Mouse (Mus musculus) stomach, embryonic 15.5 days (tissue): ENCODE measurements at regions not wholly inside any gene's neighbourhood (a gene's known extent, or its start where the extent isn't known, plus 50 kb on each side); places are given as distances from the start of the nearest gene placed in this dataset.

Source experiments
- ATAC-seq: fragments of 200-750 bp; cut with Nextera tagmentation; 2 replicates; pipeline ENCODE4 v1.8.0; 2017; ENCODE audit warnings: low read depth, moderate number of reproducible peaks, moderate TSS enrichment; ENCODE audit not compliant: insufficient read depth, low FRiP score
- H3K27ac ChIP-seq: fragments of 300-500 bp; sonication (generic); 2 replicates; pipeline ENCODE4 v1.5.1; 2015; ENCODE audit warnings: mild to moderate bottlenecking, inconsistent platforms
- H3K27me3 ChIP-seq: fragments of 300-500 bp; sonication (generic); replicated peaks from 2 replicates; pipeline ENCODE4 v1.6.1; 2015; ENCODE audit warnings: inconsistent platforms
- H3K36me3 ChIP-seq: fragments of 300-500 bp; sonication (generic); 2 replicates; pipeline ENCODE4 v1.6.1; 2015; ENCODE audit warnings: inconsistent platforms
- H3K4me1 ChIP-seq: fragments of 300-500 bp; sonication (generic); 2 replicates; pipeline ENCODE4 v1.6.1; 2015; ENCODE audit warnings: inconsistent platforms
- H3K4me2 ChIP-seq: fragments of 300-500 bp; sonication (generic); 2 replicates; pipeline ENCODE4 v1.6.1; 2015; ENCODE audit warnings: mild to moderate bottlenecking, inconsistent platforms
- H3K4me3 ChIP-seq: fragments of 300-500 bp; sonication (generic); replicated peaks from 2 replicates; pipeline ENCODE4 v1.5.1; 2015; ENCODE audit warnings: inconsistent platforms
- H3K9ac ChIP-seq: fragments of 300-500 bp; sonication (generic); 2 replicates; pipeline ENCODE4 v1.6.1; 2015; ENCODE audit warnings: inconsistent platforms
- H3K9me3 ChIP-seq: fragments of 300-500 bp; sonication (generic); 2 replicates; pipeline ENCODE4 v1.6.1; 2016; ENCODE audit warnings: inconsistent platforms
- WGBS: fragments of 180-500 bp; shearing (Covaris S2); methylation state at CpG from one replicate; pipeline ENCODE4 v1.1.7; 2015; 5-methylcytosine and 5-hydroxymethylcytosine counted together

DNA sequence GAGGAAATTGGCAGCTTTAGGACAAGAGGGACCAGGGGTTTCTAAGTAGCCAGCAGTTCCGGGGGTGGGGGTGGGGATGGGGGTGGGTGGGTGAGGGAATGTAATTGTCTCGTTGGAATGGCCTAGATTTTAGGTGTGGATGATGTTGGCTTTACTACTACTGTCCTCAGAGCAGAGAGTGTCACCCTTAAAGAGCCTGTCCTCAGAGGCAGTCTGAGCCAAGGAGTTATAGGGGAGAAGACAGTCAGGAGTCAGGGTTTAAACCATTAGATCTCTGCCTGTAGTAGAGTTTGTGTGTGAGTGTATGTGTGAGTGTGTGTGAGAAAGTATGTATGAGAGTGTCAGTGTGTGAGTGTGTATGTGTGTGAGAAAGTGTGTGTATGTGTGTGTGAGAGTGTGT lies 179.6 kb upstream of the 4931429L15Rik start:
- Histone ChIP-seq H3K9me3 (no peaks in the 10 kb centered on the region), H3K27me3 (no peaks in the 10 kb centered on the region), H3K27ac (no peak overlapping the region), H3K4me2 (no peak overlapping the region), H3K4me3 (no peak overlapping the region), H3K9ac (no peak overlapping the region), H3K36me3 (no peaks in the 10 kb centered on the region), H3K4me1 (no peaks in the 10 kb centered on the region)
- no peak for ATAC-seq
- WGBS, result 31% methylated on average over 2 of the region's 2 CpGs

DNA sequence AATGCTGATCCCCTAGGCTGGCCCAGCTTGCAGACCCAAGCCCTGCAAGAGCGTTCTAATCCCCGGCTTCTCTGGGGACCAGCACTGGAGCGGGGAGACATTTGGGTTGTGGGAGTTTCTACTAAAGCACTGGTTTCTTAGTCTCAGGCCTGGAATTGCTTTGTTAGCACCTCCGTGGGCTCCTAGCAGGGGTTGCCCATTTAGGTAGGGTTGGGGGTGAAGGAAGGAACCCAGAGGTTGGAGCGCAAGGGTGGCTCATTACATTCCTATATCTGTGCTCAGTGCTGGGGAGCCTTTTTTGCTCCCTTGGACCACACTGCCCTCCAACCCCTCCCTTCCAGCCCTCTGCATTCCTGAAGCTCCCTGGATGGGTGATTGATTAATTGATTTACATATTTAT lies 179.1 kb upstream of the 4931429L15Rik start:
- no peak overlapping the region for H3K27ac ChIP-seq
- WGBS, result 58% methylated on average over 5 of the region's 5 CpGs

DNA sequence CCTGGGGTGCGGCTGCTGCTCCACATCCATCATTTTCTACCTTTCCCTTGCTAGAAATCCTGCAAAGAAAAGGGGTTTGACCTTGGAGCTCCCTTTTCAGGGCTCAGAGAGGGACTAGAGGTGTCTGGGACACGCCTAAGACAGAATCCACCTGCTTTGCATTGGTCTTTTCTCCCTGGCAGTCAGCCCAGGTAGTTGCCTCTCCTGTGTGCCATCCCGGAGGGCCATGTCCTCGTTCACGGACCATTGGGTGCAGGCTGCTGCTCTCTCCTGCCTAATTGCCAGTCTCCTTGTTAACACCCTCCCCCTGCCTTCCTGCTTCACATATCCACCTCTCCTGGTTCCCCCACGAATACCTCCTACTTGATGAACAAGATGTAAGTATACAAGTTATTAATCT lies 175.5 kb upstream of the 4931429L15Rik start:
- no peak overlapping the region for H3K9ac ChIP-seq
- no peaks in the 10 kb centered on the region for H3K27me3 ChIP-seq
- no peak for ATAC-seq
- no peaks in the 10 kb centered on the region for H3K4me1 ChIP-seq
- H3K9me3 ChIP-seq, result no peaks in the 10 kb centered on the region
- WGBS, result 48% methylated on average over 6 of the region's 6 CpGs
- no peak overlapping the region for H3K4me2 ChIP-seq
- no peak overlapping the region for H3K4me3 ChIP-seq
- H3K27ac ChIP-seq, result no peak overlapping the region
- H3K36me3 ChIP-seq, result no peaks in the 10 kb centered on the region

More for the DNA sequence above, 179.1 kb upstream of the 4931429L15Rik start:
- H3K4me1 ChIP-seq, result no peaks in the 10 kb centered on the region
- H3K4me3 ChIP-seq, result no peak overlapping the region
- no peak overlapping the region for H3K4me2 ChIP-seq
- no peaks in the 10 kb centered on the region for H3K36me3 ChIP-seq
- H3K9ac ChIP-seq, result no peak overlapping the region
- no peaks in the 10 kb centered on the region for H3K9me3 ChIP-seq
- no peak for ATAC-seq
- H3K27me3 ChIP-seq, result no peaks in the 10 kb centered on the region

DNA sequence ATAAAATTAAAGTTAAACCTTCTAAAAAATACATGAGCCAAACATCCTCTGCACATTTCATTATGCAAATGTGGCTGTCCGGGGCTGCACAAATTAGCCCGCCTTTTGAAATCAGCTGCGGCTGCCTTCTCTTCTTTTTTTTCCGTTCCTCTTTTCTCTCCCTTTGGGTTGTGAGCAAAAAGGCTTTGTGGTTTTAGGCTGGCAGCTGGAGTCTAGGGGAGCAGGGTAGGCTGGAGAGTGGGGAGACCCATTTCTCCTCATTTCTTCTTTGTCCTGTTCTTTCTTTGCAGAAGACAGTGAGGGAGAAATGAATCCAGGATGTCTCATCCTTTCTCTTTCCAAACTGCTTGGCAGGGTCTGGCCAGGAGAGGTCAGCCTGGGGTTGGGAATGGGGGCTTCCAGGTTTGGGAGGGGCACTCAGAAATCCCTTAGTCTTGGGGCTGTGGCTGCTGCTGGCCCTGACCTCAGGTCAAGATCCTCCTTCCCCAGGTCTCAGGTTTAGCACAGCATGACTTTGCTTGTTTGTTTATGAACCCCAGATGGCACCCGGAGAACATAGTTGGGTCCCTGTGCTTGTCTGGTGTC lies 163.2 kb upstream of the 4931429L15Rik start:
- H3K4me1 ChIP-seq, result no peaks in the 10 kb centered on the region
- no peaks in the 10 kb centered on the region for H3K9me3 ChIP-seq

DNA sequence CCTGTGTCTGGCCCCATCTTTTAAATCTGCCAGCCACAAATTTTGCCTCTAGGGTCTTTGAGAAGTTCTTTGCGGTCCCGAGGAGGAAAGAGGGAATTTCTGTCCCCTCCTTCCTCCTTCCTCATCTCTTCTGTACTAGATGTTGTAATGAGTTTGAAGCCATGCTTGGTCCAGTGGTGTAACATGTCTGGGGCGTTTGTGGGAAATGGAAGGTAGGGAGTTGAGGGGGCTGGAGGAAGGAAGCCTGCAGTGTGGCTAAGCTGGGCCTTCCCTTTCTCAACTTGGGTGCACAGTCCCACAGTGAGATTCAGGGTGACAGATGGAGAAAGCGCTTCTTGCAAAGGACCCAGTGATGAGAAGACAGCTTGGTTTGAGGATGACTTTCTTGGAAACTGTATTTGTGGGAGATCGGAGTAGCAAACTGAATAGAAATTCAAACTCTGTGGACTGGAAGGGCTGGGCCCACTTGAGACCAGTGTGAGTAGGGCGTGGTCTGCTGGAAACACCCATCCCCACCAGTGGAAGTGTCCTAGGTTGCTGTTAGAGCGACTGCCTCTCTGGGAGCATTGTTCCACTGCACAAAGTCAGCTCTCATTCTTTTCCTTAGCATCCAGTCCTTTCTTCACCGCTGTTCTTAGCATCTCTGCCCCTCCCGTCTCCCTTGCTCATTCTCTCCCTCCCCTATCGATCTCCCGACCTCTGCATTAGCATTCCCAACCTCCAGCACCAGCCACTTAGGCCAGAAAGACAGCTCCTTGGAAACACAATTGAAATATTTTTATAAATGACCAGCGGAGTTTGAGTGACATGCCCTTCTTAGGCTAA lies 162.5 kb upstream of the 4931429L15Rik start:
- no peaks in the 10 kb centered on the region for H3K9me3 ChIP-seq
- no peak overlapping the region for H3K4me2 ChIP-seq
- ATAC-seq, result no peak
- no peaks in the 10 kb centered on the region for H3K4me1 ChIP-seq
- H3K9ac ChIP-seq, result no peak overlapping the region
- no peak overlapping the region for H3K27ac ChIP-seq
- 60% methylated on average over 12 of the region's 12 CpGs for WGBS
- H3K36me3 ChIP-seq, result no peaks in the 10 kb centered on the region
- 0 out of 2 replicates have a peak, but pooled peaks cover 3% of the 10 kb centered on the region for H3K27me3 ChIP-seq
- no peak overlapping the region for H3K4me3 ChIP-seq

More for the DNA sequence above, 163.2 kb upstream of the 4931429L15Rik start:
- H3K9ac ChIP-seq, result no peak overlapping the region
- 70% methylated on average over 5 of the region's 5 CpGs for WGBS
- H3K4me2 ChIP-seq, result no peak overlapping the region
- no peak for ATAC-seq
- H3K27me3 ChIP-seq, result no peaks in the 10 kb centered on the region
- no peak overlapping the region for H3K27ac ChIP-seq
- H3K4me3 ChIP-seq, result no peak overlapping the region
- no peaks in the 10 kb centered on the region for H3K36me3 ChIP-seq

DNA sequence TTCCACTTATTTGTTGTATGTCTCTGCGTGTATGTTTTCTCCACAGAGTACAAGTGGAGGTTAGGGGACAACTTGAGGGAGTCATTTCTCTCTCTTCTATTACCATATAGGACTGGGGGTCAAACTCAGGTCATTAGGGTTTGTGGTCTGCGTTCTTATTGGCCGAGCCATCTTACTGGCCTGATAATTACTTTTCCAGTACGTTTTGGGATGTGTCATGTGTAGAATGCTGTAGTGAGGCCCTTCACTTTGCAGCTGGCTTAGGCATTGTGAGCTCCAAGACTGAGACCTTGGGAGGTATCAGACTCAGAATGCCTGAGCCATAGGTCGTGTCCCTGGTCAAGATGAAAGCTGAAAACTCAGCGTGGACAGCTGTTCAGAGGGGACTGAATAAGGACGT lies 161.7 kb upstream of the 4931429L15Rik start:
- H3K27me3 ChIP-seq, result 0 out of 2 replicates have a peak, but pooled peaks cover 3% of the 10 kb centered on the region
- H3K36me3 ChIP-seq, result no peaks in the 10 kb centered on the region
- 65% methylated on average over 7 of the region's 7 CpGs for WGBS
- H3K4me3 ChIP-seq, result no peak overlapping the region
- H3K27ac ChIP-seq, result no peak overlapping the region
- no peak for ATAC-seq
- no peaks in the 10 kb centered on the region for H3K9me3 ChIP-seq
- H3K4me1 ChIP-seq, result no peaks in the 10 kb centered on the region
- H3K4me2 ChIP-seq, result no peak overlapping the region
- no peak overlapping the region for H3K9ac ChIP-seq

DNA sequence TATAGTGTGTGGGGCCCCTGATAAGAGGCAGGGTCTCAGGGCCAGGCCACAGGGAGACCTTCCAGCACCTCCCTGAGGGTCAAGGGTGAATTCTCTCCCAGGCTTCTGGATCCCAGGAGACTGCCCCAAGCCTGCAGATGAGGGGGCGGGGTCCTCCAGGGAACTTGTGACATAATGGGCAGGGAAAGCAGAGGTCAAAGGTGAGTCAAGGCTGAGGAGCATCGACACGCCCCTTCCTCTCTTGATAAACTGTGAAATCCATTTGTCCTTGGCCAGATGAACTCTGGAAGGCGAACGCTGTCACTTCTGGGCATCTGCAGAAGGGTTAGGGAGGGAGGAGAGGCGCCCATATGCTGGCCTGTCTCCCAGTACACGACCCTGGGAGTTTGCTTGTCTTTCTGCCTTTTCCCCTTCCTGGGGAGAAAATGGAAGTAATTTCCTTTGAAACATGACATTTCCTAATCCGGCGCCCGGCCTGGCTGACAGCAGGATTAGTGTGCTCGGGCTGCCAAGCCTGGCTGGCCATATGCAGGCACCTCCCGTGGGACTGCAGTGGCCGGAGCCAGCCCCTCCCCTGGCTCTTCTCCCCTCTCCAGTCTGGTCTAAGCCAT lies 160.4 kb upstream of the 4931429L15Rik start:
- Histone ChIP-seq H3K9me3 (no peaks in the 10 kb centered on the region), H3K4me3 (no peak overlapping the region), H3K27ac (no peak overlapping the region), H3K9ac (no peak overlapping the region), H3K27me3 (0 out of 2 replicates have a peak, but pooled peaks cover 3% of the 10 kb centered on the region), H3K36me3 (no peaks in the 10 kb centered on the region), H3K4me2 (no peak overlapping the region), H3K4me1 (no peaks in the 10 kb centered on the region)
- no peak for ATAC-seq
- WGBS, result 13% methylated on average over 12 of the region's 13 CpGs

DNA sequence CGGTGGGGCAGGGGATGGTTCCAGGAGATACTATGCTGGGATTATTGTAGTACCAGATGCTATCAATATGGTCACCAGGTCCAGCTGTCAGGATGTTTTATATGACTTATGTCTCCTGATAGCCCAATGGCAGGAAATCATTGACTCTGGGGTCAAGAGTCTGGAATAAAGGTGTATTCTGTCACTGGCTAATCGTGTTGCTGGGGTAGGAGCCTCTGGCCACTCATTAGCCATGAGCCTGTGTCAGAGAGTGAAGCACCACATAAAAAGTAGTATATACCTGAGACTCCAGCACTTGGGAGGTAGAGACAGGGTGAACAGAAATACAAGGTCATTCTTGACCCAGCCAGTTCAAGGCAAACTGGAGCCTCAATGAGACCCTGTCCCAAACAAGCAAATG lies 158.8 kb upstream of the 4931429L15Rik start:
- Histone ChIP-seq H3K4me1 (no peaks in the 10 kb centered on the region), H3K4me3 (no peak overlapping the region), H3K9me3 (no peaks in the 10 kb centered on the region), H3K36me3 (no peaks in the 10 kb centered on the region), H3K27me3 (0 out of 2 replicates have a peak, but pooled peaks cover 3% of the 10 kb centered on the region), H3K4me2 (no peak overlapping the region), H3K9ac (no peak overlapping the region), H3K27ac (no peak overlapping the region)
- no peak for ATAC-seq
- 55% methylated on average over 2 of the region's 2 CpGs for WGBS

DNA sequence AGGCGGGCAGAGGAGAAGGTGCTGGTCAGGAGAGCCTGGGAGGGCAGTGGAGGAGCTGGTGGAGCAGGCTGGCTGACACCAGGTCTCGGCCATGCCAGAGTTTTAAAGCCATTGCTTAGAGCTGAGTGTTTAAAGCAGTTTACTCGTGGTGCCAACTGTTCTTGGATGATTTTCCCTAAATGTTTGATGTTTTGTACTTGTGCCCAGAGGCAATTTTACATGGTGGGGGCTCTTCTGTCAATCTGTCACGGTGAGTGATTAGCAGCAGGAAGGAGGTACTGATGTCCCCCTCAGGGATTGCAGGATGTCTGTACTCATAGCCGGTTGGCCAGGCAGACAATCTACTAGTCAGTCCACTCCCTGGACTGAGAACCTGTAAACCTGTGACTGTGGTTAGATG lies 156.7 kb upstream of the 4931429L15Rik start:
- no peak overlapping the region for H3K4me3 ChIP-seq
- no peak overlapping the region for H3K27ac ChIP-seq
- H3K9ac ChIP-seq, result no peak overlapping the region
- no peaks in the 10 kb centered on the region for H3K4me1 ChIP-seq
- H3K9me3 ChIP-seq, result no peaks in the 10 kb centered on the region
- H3K27me3 ChIP-seq, result 0 out of 2 replicates have a peak, but pooled peaks cover 3% of the 10 kb centered on the region
- no peaks in the 10 kb centered on the region for H3K36me3 ChIP-seq
- H3K4me2 ChIP-seq, result no peak overlapping the region
- 60% methylated on average over 5 of the region's 5 CpGs for WGBS
- no peak for ATAC-seq

DNA sequence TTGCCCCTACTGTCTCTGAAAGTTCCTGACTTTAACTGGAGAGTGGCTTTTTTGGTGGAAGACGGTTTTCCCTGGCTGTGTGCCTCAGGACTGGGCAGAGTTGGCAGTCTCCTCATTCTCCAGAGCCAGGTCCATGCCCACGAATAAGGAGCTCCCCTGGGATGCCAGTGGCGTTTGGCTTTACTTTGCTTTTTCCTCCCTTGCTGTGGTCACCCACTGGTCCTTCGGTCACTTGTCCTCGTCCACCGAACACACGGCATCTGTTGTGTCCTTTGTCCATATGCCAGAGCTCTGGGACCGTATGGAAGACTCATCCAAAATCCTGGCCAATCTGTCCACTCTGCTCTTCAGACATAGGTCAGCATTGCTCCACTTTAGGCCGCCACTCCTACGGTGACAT lies 153.9 kb upstream of the 4931429L15Rik start:
- no peaks in the 10 kb centered on the region for H3K4me1 ChIP-seq
- H3K27ac ChIP-seq, result no peak overlapping the region
- no peaks in the 10 kb centered on the region for H3K9me3 ChIP-seq
- H3K27me3 ChIP-seq, result 0 out of 2 replicates have a peak, but pooled peaks cover 3% of the 10 kb centered on the region
- H3K4me2 ChIP-seq, result no peak overlapping the region
- 91% methylated on average over 10 of the region's 10 CpGs for WGBS
- no peak overlapping the region for H3K9ac ChIP-seq
- H3K4me3 ChIP-seq, result no peak overlapping the region
- H3K36me3 ChIP-seq, result no peaks in the 10 kb centered on the region
- no peak for ATAC-seq

DNA sequence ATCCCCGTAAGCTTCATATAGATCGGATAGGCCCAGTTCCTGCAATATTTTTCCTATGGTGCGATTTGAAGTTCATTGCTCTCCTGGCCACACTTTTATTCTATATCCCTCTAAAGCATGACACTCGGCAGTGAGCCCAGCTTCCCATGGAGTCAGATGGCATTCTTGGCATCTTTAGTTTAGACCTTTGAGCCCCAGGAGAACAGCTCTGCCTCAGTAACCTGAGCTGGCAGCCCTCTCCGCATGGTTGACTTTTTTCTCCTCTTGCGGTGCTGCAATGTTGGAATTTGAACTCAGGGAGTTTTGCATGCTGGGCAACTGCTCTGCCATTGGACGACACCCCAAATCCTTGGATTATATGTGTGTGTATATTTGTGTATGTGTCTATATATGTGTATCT lies 149.7 kb upstream of the 4931429L15Rik start:
- WGBS, result 85% methylated on average over 7 of the region's 7 CpGs
- Histone ChIP-seq H3K9me3 (no peaks in the 10 kb centered on the region), H3K36me3 (no peaks in the 10 kb centered on the region), H3K4me1 (no peaks in the 10 kb centered on the region), H3K4me2 (no peak overlapping the region), H3K4me3 (no peak overlapping the region), H3K27me3 (no peaks in the 10 kb centered on the region), H3K27ac (no peak overlapping the region), H3K9ac (no peak overlapping the region)
- ATAC-seq, result no peak

DNA sequence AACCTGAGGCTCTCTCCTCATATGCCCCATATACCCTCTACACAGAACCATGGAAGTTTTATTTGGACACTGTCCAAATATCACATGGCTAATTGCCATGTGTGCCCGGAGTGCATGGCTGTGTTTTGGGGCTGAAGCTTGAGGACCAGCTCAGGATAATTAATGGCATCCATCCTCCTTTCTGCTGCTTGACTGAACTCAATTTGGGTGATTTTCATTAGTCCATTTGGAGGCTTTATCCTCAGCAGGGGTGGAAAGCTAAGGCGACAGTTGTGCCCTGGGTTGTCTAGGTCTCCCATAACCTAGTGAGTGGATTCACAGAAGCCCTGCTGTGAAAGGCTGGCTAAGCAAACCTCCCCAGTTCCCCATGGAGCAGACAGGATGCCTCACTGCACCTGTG lies 148.5 kb upstream of the 4931429L15Rik start:
- no peak for ATAC-seq
- Histone ChIP-seq H3K9me3 (no peaks in the 10 kb centered on the region), H3K27ac (no peak overlapping the region), H3K4me3 (no peak overlapping the region), H3K36me3 (no peaks in the 10 kb centered on the region), H3K9ac (no peak overlapping the region), H3K4me2 (no peak overlapping the region), H3K27me3 (no peaks in the 10 kb centered on the region), H3K4me1 (no peaks in the 10 kb centered on the region)
- WGBS, result 66% methylated on average over 2 of the region's 2 CpGs
